Mouse (Mus musculus): ENCODE measurements at regions not wholly inside any gene's neighbourhood (a gene's known extent, or its start where the extent isn't known, plus 50 kb on each side); places are given as distances from the start of the nearest gene placed in this dataset.

GRCm38 (mm10) chr1:13782633-13783032 is 2310.5 kb downstream of the 4930444P10Rik start:
- H3K9ac ChIP-seq (replicated peaks; ENCODE audit: low read length), result no peak overlapping the region
- no peaks in the 10 kb centered on the region for H3K27me3 ChIP-seq (ENCODE audit: control insufficient read depth, insufficient read depth, low read length)
- no peak overlapping the region for H3K4me3 ChIP-seq (replicated peaks; ENCODE audit: low read depth, low read length)
- H3K9me3 ChIP-seq (ENCODE audit: control insufficient read depth, low read length), result no peaks in the 10 kb centered on the region
- H3K4me2 ChIP-seq (ENCODE audit: low read length), result no peak overlapping the region
- no peaks in the 10 kb centered on the region for H3K4me1 ChIP-seq (ENCODE audit: control insufficient read depth, insufficient read depth, low read length)
- H3K27ac ChIP-seq (replicated peaks; ENCODE audit: low read depth, low read length), result no peak overlapping the region
- ATAC-seq (ENCODE audit: low FRiP score, low TSS enrichment), result no peak
- WGBS, result 84% methylated on average over 3 of the region's 3 CpGs
- H3K36me3 ChIP-seq (ENCODE audit: control insufficient read depth, insufficient read depth, low read length), result no peaks in the 10 kb centered on the region
- no peak for DNase-seq

GRCm38 (mm10) chr1:13772106-13772505 is 2321.0 kb downstream of the 4930444P10Rik start:
- H3K4me2 ChIP-seq (ENCODE audit: low read length), result no peak overlapping the region
- no peaks in the 10 kb centered on the region for H3K9me3 ChIP-seq (ENCODE audit: control insufficient read depth, low read length)
- no peak for DNase-seq
- ATAC-seq (ENCODE audit: low FRiP score, low TSS enrichment), result no peak
- H3K27me3 ChIP-seq (ENCODE audit: control insufficient read depth, insufficient read depth, low read length), result no peaks in the 10 kb centered on the region
- no peak overlapping the region for H3K4me3 ChIP-seq (replicated peaks; ENCODE audit: low read depth, low read length)
- H3K27ac ChIP-seq (replicated peaks; ENCODE audit: low read depth, low read length), result no peak overlapping the region
- no peaks in the 10 kb centered on the region for H3K4me1 ChIP-seq (ENCODE audit: control insufficient read depth, insufficient read depth, low read length)
- WGBS, result 18% methylated on average over 2 of the region's 2 CpGs
- H3K9ac ChIP-seq (replicated peaks; ENCODE audit: low read length), result no peak overlapping the region
- no peaks in the 10 kb centered on the region for H3K36me3 ChIP-seq (ENCODE audit: control insufficient read depth, insufficient read depth, low read length)

GRCm38 (mm10) chr1:13771014-13771463 is 2322.1 kb downstream of the 4930444P10Rik start:
- Histone ChIP-seq H3K27me3 (ENCODE audit: control insufficient read depth, insufficient read depth, low read length) (no peaks in the 10 kb centered on the region), H3K4me1 (ENCODE audit: control insufficient read depth, insufficient read depth, low read length) (no peaks in the 10 kb centered on the region), H3K4me3 (replicated peaks; ENCODE audit: low read depth, low read length) (no peak overlapping the region), H3K27ac (replicated peaks; ENCODE audit: low read depth, low read length) (no peak overlapping the region), H3K36me3 (ENCODE audit: control insufficient read depth, insufficient read depth, low read length) (no peaks in the 10 kb centered on the region), H3K4me2 (ENCODE audit: low read length) (no peak overlapping the region), H3K9me3 (ENCODE audit: control insufficient read depth, low read length) (no peaks in the 10 kb centered on the region), H3K9ac (replicated peaks; ENCODE audit: low read length) (no peak overlapping the region)
- 75% methylated on average over 10 of the region's 10 CpGs for WGBS
- ATAC-seq (ENCODE audit: low FRiP score, low TSS enrichment) (no peak; the same call in 1 of the 2 replicates), DNase-seq (no peak)

GRCm38 (mm10) chr1:13752479-13752878 is 2338.6 kb downstream of the A830018L16Rik start:
- no peak overlapping the region for H3K4me2 ChIP-seq (ENCODE audit: low read length)
- no peak overlapping the region for H3K9ac ChIP-seq (replicated peaks; ENCODE audit: low read length)
- H3K36me3 ChIP-seq (ENCODE audit: control insufficient read depth, insufficient read depth, low read length), result no peaks in the 10 kb centered on the region
- DNase-seq (no peak), ATAC-seq (ENCODE audit: low FRiP score, low TSS enrichment) (no peak)
- H3K9me3 ChIP-seq (ENCODE audit: control insufficient read depth, low read length), result no peaks in the 10 kb centered on the region
- H3K4me3 ChIP-seq (replicated peaks; ENCODE audit: low read depth, low read length), result no peak overlapping the region
- no peak overlapping the region for H3K27ac ChIP-seq (replicated peaks; ENCODE audit: low read depth, low read length)
- no peaks in the 10 kb centered on the region for H3K4me1 ChIP-seq (ENCODE audit: control insufficient read depth, insufficient read depth, low read length)
- H3K27me3 ChIP-seq (ENCODE audit: control insufficient read depth, insufficient read depth, low read length), result no peaks in the 10 kb centered on the region
- 64% methylated on average over 1 of the region's 1 CpGs for WGBS

GRCm38 (mm10) chr1:13751381-13751780 is 2337.5 kb downstream of the A830018L16Rik start:
- no peak overlapping the region for H3K27ac ChIP-seq (replicated peaks; ENCODE audit: low read depth, low read length)
- no peak overlapping the region for H3K9ac ChIP-seq (replicated peaks; ENCODE audit: low read length)
- no peaks in the 10 kb centered on the region for H3K27me3 ChIP-seq (ENCODE audit: control insufficient read depth, insufficient read depth, low read length)
- DNase-seq, result no peak
- no peak overlapping the region for H3K4me3 ChIP-seq (replicated peaks; ENCODE audit: low read depth, low read length)
- ATAC-seq (ENCODE audit: low FRiP score, low TSS enrichment), result no peak
- no peaks in the 10 kb centered on the region for H3K36me3 ChIP-seq (ENCODE audit: control insufficient read depth, insufficient read depth, low read length)
- H3K4me1 ChIP-seq (ENCODE audit: control insufficient read depth, insufficient read depth, low read length), result no peaks in the 10 kb centered on the region
- WGBS, result 93% methylated on average over 1 of the region's 1 CpGs
- no peaks in the 10 kb centered on the region for H3K9me3 ChIP-seq (ENCODE audit: control insufficient read depth, low read length)
- no peak overlapping the region for H3K4me2 ChIP-seq (ENCODE audit: low read length)
